ENCODE assay signal across 8 mouse cellular contexts in the genomic region with DNA sequence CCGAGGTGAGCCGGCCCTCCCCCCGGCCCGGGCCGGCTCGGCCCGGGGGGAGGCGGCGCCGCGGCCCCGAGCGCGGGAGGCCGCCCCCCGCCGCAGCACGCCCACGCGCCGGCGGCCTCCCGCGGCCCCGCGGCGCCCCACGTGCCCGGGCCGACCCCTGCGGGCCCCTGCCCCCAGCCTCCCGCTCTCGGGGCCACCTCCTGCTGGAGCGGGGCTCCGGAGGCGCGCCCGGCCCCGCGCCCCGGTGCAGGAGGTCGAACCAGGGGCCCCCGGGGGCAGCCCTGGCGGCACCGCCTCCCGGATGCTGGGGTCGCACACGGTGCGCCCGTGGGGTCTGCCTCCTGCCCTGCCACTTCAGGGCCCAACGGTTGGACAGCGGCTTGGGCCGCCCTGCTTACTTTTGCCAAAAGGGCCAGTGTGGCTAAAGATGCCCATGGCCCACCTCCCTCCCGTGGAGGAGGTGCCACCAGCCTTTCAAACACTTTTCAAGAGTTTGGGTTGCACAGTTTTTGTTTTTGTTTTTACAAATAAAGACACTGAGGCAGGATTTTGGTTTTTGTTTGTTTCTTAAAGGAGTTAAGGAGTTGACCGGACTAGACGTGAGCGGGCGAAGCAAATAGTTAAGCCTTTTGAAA. TPM values are rescaled to one million over a fixed set of nuclear protein-coding genes. Genes with fewer than 3 reads are reported as not detected.
DNase-seq lines count a peak whose midpoint lies in the region; ATAC-seq and TF ChIP-seq lines count a peak whose summit lies in the region.

No protein-coding gene starts in this region.

- WGBS in forebrain, embryonic 13.5 days: 4% methylated on average over 33 of the region's 58 CpGs
- 6% methylated on average over 39 of the region's 58 CpGs for WGBS in hindbrain, embryonic 11.5 days
- WGBS in midbrain, embryonic 11.5 days: 4% methylated on average over 40 of the region's 58 CpGs
- WGBS in stomach, postnatal 0 days: 4% methylated on average over 31 of the region's 58 CpGs

- H3K4me3 ChIP-seq in forebrain, embryonic 13.5 days: peak overlapping the region; percentile 70
- peak overlapping the region; percentile 71 for H3K4me3 ChIP-seq in hindbrain, embryonic 11.5 days (ENCODE audit: low read depth, low read length)
- H3K4me3 ChIP-seq in midbrain, embryonic 11.5 days (ENCODE audit: low read depth, low read length): peak overlapping the region; percentile 75
- peak overlapping the region; percentile 87 for H3K4me3 ChIP-seq in stomach, postnatal 0 days (ENCODE audit: low read depth, low read length)

- peaks cover 29% of the 10 kb centered on the region for H3K4me1 ChIP-seq in forebrain, embryonic 13.5 days
- H3K4me1 ChIP-seq in hindbrain, embryonic 11.5 days (replicated peaks; ENCODE audit: control insufficient read depth, insufficient read depth, low read length): peaks cover 3% of the 10 kb centered on the region; the same call in 1 of the 2 replicates
- peaks cover 7% of the 10 kb centered on the region for H3K4me1 ChIP-seq in midbrain, embryonic 11.5 days (ENCODE audit: control insufficient read depth, insufficient read depth, low read length)
- H3K4me1 ChIP-seq in stomach, postnatal 0 days (replicated peaks; ENCODE audit: control insufficient read depth, insufficient read depth): peaks cover 3% of the 10 kb centered on the region; the same call in 1 of the 2 replicates

- H3K27me3 ChIP-seq in forebrain, embryonic 13.5 days: no peaks in the 10 kb centered on the region
- H3K27me3 ChIP-seq in hindbrain, embryonic 11.5 days (ENCODE audit: control insufficient read depth, insufficient read depth, low read length): no peaks in the 10 kb centered on the region
- no peaks in the 10 kb centered on the region for H3K27me3 ChIP-seq in midbrain, embryonic 11.5 days (ENCODE audit: control insufficient read depth, insufficient read depth, low read length)
- H3K27me3 ChIP-seq in stomach, postnatal 0 days (ENCODE audit: control insufficient read depth, insufficient read depth, low read length): no peaks in the 10 kb centered on the region

- H3K9me3 ChIP-seq in forebrain, embryonic 13.5 days (replicated peaks): no peaks in the 10 kb centered on the region
- H3K9me3 ChIP-seq in hindbrain, embryonic 11.5 days (ENCODE audit: control insufficient read depth, low read length): no peaks in the 10 kb centered on the region
- no peaks in the 10 kb centered on the region for H3K9me3 ChIP-seq in midbrain, embryonic 11.5 days (ENCODE audit: control insufficient read depth, low read length)
- H3K9me3 ChIP-seq in stomach, postnatal 0 days (ENCODE audit: control insufficient read depth, low read length): no peaks in the 10 kb centered on the region

- H3K36me3 ChIP-seq in forebrain, embryonic 13.5 days (ENCODE audit: poor library complexity, severe bottlenecking): no peaks in the 10 kb centered on the region
- no peaks in the 10 kb centered on the region for H3K36me3 ChIP-seq in hindbrain, embryonic 11.5 days (ENCODE audit: control insufficient read depth, insufficient read depth, low read length)
- H3K36me3 ChIP-seq in midbrain, embryonic 11.5 days (ENCODE audit: control insufficient read depth, insufficient read depth, low read length): no peaks in the 10 kb centered on the region
- H3K36me3 ChIP-seq in stomach, postnatal 0 days (ENCODE audit: control insufficient read depth, insufficient read depth, low read length): no peaks in the 10 kb centered on the region

- DNase-seq in lung, adult 18-20 months: peak; percentile 14 to 21
- no peak for DNase-seq in lung, postnatal 36 days
- peak; percentile 67 for DNase-seq in hindbrain, embryonic 11.5 days (ENCODE audit: low spot score)
- peak; percentile 36 for DNase-seq in left cerebral cortex, postnatal 4 days
- DNase-seq in midbrain, embryonic 11.5 days (ENCODE audit: low spot score, missing footprints): peak; percentile 96
- peak; percentile 43 for DNase-seq in stomach, postnatal 0 days (ENCODE audit: low spot score)

- TF ChIP-seq EP300 in stomach, postnatal 0 days (optimal IDR thresholded peaks at IDR 0.05): no peak

- peak overlapping the region; percentile 93 for H3K27ac ChIP-seq in forebrain, embryonic 13.5 days
- H3K27ac ChIP-seq in hindbrain, embryonic 11.5 days (ENCODE audit: low read depth, low read length): peak overlapping the region; percentile 97
- peak overlapping the region; percentile 89 for H3K27ac ChIP-seq in midbrain, embryonic 11.5 days (ENCODE audit: low read depth, low read length)
- H3K27ac ChIP-seq in stomach, postnatal 0 days (replicated peaks): peak overlapping the region; percentile 97

- intact Hi-C loops in left cerebral cortex, postnatal 4 days (cut with DNase I): no loop called here

- H3K9ac ChIP-seq in forebrain, embryonic 13.5 days: peak overlapping the region; percentile 96
- H3K9ac ChIP-seq in hindbrain, embryonic 11.5 days (ENCODE audit: low read depth, low read length): peak overlapping the region; percentile 98
- H3K9ac ChIP-seq in midbrain, embryonic 11.5 days (ENCODE audit: low read length): peak overlapping the region; percentile 97
- peak overlapping the region; percentile 100 for H3K9ac ChIP-seq in stomach, postnatal 0 days (ENCODE audit: low read length)

- peak overlapping the region; percentile 89 for H3K4me2 ChIP-seq in forebrain, embryonic 13.5 days
- H3K4me2 ChIP-seq in hindbrain, embryonic 11.5 days (replicated peaks; ENCODE audit: low read depth, low read length): peak overlapping the region; percentile 97
- H3K4me2 ChIP-seq in midbrain, embryonic 11.5 days: peak overlapping the region; percentile 85
- H3K4me2 ChIP-seq in stomach, postnatal 0 days (replicated peaks; ENCODE audit: low read depth): peak overlapping the region; percentile 94

- TF ChIP-seq CTCF in stomach, postnatal 0 days (IDR thresholded peaks at IDR 0.05; ENCODE audit: low read depth): no peak

- peak; percentile 36 for ATAC-seq in cerebellum, adult (ENCODE audit: insufficient number of reproducible peaks, low FRiP score, low TSS enrichment)
- ATAC-seq in forebrain, embryonic 13.5 days: peak; percentile 65
- peak; percentile 66 for ATAC-seq in hindbrain, embryonic 11.5 days (ENCODE audit: low FRiP score)
- ATAC-seq in midbrain, embryonic 11.5 days (ENCODE audit: low FRiP score): peak; percentile 77
- peak; percentile 63 for ATAC-seq in stomach, postnatal 0 days (ENCODE audit: low FRiP score, low TSS enrichment)

RNA-seq across cellular contexts. Expression of a gene that starts 0.8 kb away (rescaled TPM):
- polyA plus RNA-seq in forebrain, embryonic 13.5 days (2015; fragmentation: Nextera tagmentation; extraction: Ambion mirVana): 31.9 and 32.4 TPM in 2 replicates
- polyA plus RNA-seq in hindbrain, embryonic 11.5 days (2014; fragmentation: Nextera tagmentation; extraction: Ambion mirVana): 51.0 and 54.2 TPM in 2 replicates
- 10 to 100 TPM; 46.1 to 46.4 TPM for total RNA-seq in left cerebral cortex, postnatal 4 days (2021)
- 47.5 and 47.6 TPM in 2 replicates for polyA plus RNA-seq in midbrain, embryonic 11.5 days (2014; fragmentation: Nextera tagmentation; extraction: Ambion mirVana)
- 9.5 and 9.7 TPM in 2 replicates for polyA plus RNA-seq in stomach, postnatal 0 days (2015; fragmentation: Nextera tagmentation; extraction: Ambion mirVana)
